Mouse (Mus musculus): ENCODE data around the gene Pigr. TPM values are rescaled to one million over a fixed set of nuclear protein-coding genes. Genes with fewer than 3 reads are reported as not detected.

Gene Pigr
- polyA plus RNA-seq (2014; fragmentation: Nextera tagmentation; extraction: Ambion mirVana) = 0.71 and 0.76 TPM in 2 replicates

GRCm38 (mm10) chr1:130826448-130826847 lies at the start of gene Pigr:
Gene Pigr (plus strand): TSS chr1:130826684.
- Histone ChIP-seq H3K9ac (ENCODE audit: low read length) (no peak within 1 kb of the TSS), H3K4me3 (ENCODE audit: low read depth, low read length) (no peak within 1 kb of the TSS), H3K36me3 (ENCODE audit: control insufficient read depth, insufficient read depth, low read length) (no peaks in the 10 kb centered on the region), H3K4me2 (ENCODE audit: low read length) (no peak within 1 kb of the TSS), H3K27ac (ENCODE audit: low read depth) (no peak within 1 kb of the TSS), H3K9me3 (ENCODE audit: control insufficient read depth, low read length) (no peaks in the 10 kb centered on the region), H3K27me3 (replicated peaks; ENCODE audit: control insufficient read depth, insufficient read depth, low read length) (no peaks in the 10 kb centered on the region), H3K4me1 (replicated peaks; ENCODE audit: control insufficient read depth, insufficient read depth, low read length) (no peaks in the 10 kb centered on the region)
- 87% methylated on average over 5 of the region's 5 CpGs for WGBS
- DNase-seq (ENCODE audit: low spot score) (no peak), ATAC-seq (replicated peaks; ENCODE audit: low FRiP score, low TSS enrichment, low read depth) (no peak)

- WGBS = 87% methylated on average over 3 of the region's 3 CpGs
- no peak for ATAC-seq (replicated peaks; ENCODE audit: low FRiP score, low TSS enrichment, low read depth)
- H3K4me1 ChIP-seq (replicated peaks; ENCODE audit: control insufficient read depth, insufficient read depth, low read length) = no peaks in the 10 kb centered on the region
These were observed 46.6 kb upstream of the Pigr start for GRCm38 (mm10) chr1:130779867-130780266.

DNA sequence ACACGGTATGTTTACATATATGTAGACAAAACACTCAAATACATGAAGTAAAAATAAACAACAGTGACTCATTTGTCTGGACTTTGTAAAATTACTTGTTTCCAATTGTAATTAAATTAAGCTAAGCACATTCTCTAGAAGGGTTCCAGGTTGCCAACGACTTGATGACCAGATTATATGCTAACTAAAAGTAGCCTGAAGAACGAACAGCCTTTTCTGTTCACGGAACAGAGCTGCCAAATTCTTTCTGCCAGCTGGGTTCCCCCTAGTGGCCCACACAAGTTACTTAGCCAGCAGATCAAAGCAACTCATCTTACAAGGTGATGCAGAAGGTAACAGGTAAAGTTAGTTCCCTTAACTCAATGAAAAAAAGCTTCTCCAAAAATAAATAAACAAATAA lies 42.4 kb upstream of the Pigr start:
- H3K4me2 ChIP-seq (ENCODE audit: low read length) = no peak overlapping the region
- H3K36me3 ChIP-seq (ENCODE audit: control insufficient read depth, insufficient read depth, low read length) = no peaks in the 10 kb centered on the region
- H3K4me3 ChIP-seq (ENCODE audit: low read depth, low read length) = no peak overlapping the region
- H3K27me3 ChIP-seq (replicated peaks; ENCODE audit: control insufficient read depth, insufficient read depth, low read length) = no peaks in the 10 kb centered on the region
- no peak overlapping the region for H3K27ac ChIP-seq (ENCODE audit: low read depth)
- no peaks in the 10 kb centered on the region for H3K9me3 ChIP-seq (ENCODE audit: control insufficient read depth, low read length)
- 14% methylated on average over 4 of the region's 4 CpGs for WGBS
- H3K4me1 ChIP-seq (replicated peaks; ENCODE audit: control insufficient read depth, insufficient read depth, low read length) = no peaks in the 10 kb centered on the region
- H3K9ac ChIP-seq (ENCODE audit: low read length) = no peak overlapping the region
- 0 out of 2 replicates have a peak, but pooled peaks have one; percentile 62 for ATAC-seq (replicated peaks; ENCODE audit: low FRiP score, low TSS enrichment, low read depth)
- peak; percentile 41 for DNase-seq (ENCODE audit: low spot score)

More at GRCm38 (mm10) chr1:130779867-130780266, 46.6 kb upstream of the Pigr start:
- H3K36me3 ChIP-seq (ENCODE audit: control insufficient read depth, insufficient read depth, low read length) = no peaks in the 10 kb centered on the region
- no peak overlapping the region for H3K9ac ChIP-seq (ENCODE audit: low read length)
- no peak for DNase-seq (ENCODE audit: low spot score)
- no peak overlapping the region for H3K27ac ChIP-seq (ENCODE audit: low read depth)
- H3K4me3 ChIP-seq (ENCODE audit: low read depth, low read length) = no peak overlapping the region
- H3K27me3 ChIP-seq (replicated peaks; ENCODE audit: control insufficient read depth, insufficient read depth, low read length) = no peaks in the 10 kb centered on the region
- H3K9me3 ChIP-seq (ENCODE audit: control insufficient read depth, low read length) = no peaks in the 10 kb centered on the region
- H3K4me2 ChIP-seq (ENCODE audit: low read length) = no peak overlapping the region

DNA sequence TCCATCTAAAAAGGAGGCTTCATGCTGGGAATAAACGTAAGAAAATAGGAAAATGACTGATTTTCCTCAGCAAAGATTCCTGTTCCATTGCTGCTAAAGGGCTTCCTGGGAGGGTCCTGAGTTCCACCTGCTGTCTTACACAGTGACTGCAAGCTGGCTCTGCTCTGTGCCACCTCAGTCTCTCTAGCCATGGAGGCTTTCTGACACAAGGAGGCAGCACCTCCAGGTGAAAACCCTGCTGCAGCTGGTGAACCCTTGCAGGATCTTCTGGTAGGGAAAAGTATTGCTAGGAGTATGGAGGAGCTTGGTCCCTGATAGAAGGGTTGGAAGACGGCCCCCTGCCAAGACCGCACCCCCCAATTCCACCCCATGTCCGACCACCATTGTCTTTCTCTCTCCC lies 39.5 kb upstream of the Pigr start:
- Histone ChIP-seq H3K4me2 (ENCODE audit: low read length) (no peak overlapping the region), H3K4me3 (ENCODE audit: low read depth, low read length) (no peak overlapping the region), H3K27me3 (replicated peaks; ENCODE audit: control insufficient read depth, insufficient read depth, low read length) (no peaks in the 10 kb centered on the region), H3K36me3 (ENCODE audit: control insufficient read depth, insufficient read depth, low read length) (no peaks in the 10 kb centered on the region), H3K4me1 (replicated peaks; ENCODE audit: control insufficient read depth, insufficient read depth, low read length) (no peaks in the 10 kb centered on the region), H3K9ac (ENCODE audit: low read length) (no peak overlapping the region), H3K9me3 (ENCODE audit: control insufficient read depth, low read length) (peaks cover 3% of the 10 kb centered on the region; the same call in 1 of the 2 replicates), H3K27ac (ENCODE audit: low read depth) (no peak overlapping the region)
- WGBS = 25% methylated on average over 4 of the region's 4 CpGs
- peak; percentile 58 for DNase-seq (ENCODE audit: low spot score)
- peak; percentile 74 for ATAC-seq (replicated peaks; ENCODE audit: low FRiP score, low TSS enrichment, low read depth)

DNA sequence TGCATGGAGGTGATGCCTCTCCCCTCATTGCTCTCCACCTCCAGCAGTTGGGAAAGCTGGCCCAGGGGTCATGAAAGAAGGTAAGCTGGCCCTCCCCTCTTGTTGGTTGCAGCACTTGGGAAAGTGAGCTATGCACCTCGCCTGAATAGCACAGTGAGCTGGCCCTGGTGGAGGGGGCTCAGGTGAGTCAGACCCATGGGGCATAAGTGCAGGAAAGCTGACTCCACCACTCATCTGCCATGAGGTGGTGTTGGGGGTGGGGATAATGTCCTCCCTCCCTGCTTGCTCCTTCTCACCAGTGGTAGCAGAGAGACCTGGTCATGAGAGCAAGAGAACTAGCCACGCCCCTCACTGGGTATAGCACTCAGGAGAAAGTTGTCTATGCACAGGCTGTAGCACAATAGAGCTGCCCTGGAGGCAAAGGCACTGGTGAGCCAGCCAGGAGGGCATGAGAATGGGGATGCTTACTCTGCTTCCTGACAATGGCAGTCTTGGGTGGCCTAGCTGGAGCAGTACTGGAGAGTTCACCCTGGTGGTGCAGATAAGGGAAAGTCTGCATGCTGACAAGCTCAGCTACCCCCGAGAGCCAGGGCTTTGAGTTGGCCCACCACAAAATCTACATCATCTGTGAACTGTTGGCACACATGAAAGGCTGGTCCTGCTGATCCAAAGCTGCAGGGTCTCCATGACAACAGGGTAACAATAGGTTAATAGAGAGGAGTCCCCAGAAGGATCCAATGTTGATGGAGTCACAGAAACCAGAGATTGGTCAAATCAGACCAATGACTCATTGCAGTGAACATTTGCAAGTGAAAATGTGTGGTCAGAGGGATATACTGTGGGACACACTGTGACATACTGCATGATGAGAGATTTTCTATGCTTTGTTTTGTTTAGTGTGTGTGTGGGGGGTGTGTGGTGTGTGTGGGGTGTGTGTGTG lies 36.7 kb upstream of the Pigr start:
- no peaks in the 10 kb centered on the region for H3K4me1 ChIP-seq (replicated peaks; ENCODE audit: control insufficient read depth, insufficient read depth, low read length)

GRCm38 (mm10) chr1:130795331-130795730 lies 31.2 kb upstream of the Pigr start:
- ATAC-seq (replicated peaks; ENCODE audit: low FRiP score, low TSS enrichment, low read depth) (no peak), DNase-seq (ENCODE audit: low spot score) (no peak)
- H3K9me3 ChIP-seq (ENCODE audit: control insufficient read depth, low read length) = peaks cover 5% of the 10 kb centered on the region; the same call in 1 of the 2 replicates
- no peak overlapping the region for H3K4me3 ChIP-seq (ENCODE audit: low read depth, low read length)
- WGBS = 82% methylated on average over 2 of the region's 2 CpGs
- no peaks in the 10 kb centered on the region for H3K36me3 ChIP-seq (ENCODE audit: control insufficient read depth, insufficient read depth, low read length)
- no peaks in the 10 kb centered on the region for H3K27me3 ChIP-seq (replicated peaks; ENCODE audit: control insufficient read depth, insufficient read depth, low read length)
- H3K27ac ChIP-seq (ENCODE audit: low read depth) = no peak overlapping the region
- H3K4me2 ChIP-seq (ENCODE audit: low read length) = no peak overlapping the region
- H3K9ac ChIP-seq (ENCODE audit: low read length) = no peak overlapping the region
- H3K4me1 ChIP-seq (replicated peaks; ENCODE audit: control insufficient read depth, insufficient read depth, low read length) = no peaks in the 10 kb centered on the region

More for the DNA sequence above, 36.7 kb upstream of the Pigr start:
- Histone ChIP-seq H3K36me3 (ENCODE audit: control insufficient read depth, insufficient read depth, low read length) (no peaks in the 10 kb centered on the region), H3K9ac (ENCODE audit: low read length) (no peak overlapping the region), H3K27ac (ENCODE audit: low read depth) (no peak overlapping the region), H3K4me3 (ENCODE audit: low read depth, low read length) (no peak overlapping the region), H3K4me2 (ENCODE audit: low read length) (no peak overlapping the region), H3K9me3 (ENCODE audit: control insufficient read depth, low read length) (peaks cover 5% of the 10 kb centered on the region; the same call in 1 of the 2 replicates), H3K27me3 (replicated peaks; ENCODE audit: control insufficient read depth, insufficient read depth, low read length) (no peaks in the 10 kb centered on the region)
- no peak for DNase-seq (ENCODE audit: low spot score)
- ATAC-seq (replicated peaks; ENCODE audit: low FRiP score, low TSS enrichment, low read depth) = no peak
- WGBS = 57% methylated on average over 3 of the region's 3 CpGs

GRCm38 (mm10) chr1:130796967-130797684 lies 29.4 kb upstream of the Pigr start:
- no peak overlapping the region for H3K27ac ChIP-seq (ENCODE audit: low read depth)
- ATAC-seq (replicated peaks; ENCODE audit: low FRiP score, low TSS enrichment, low read depth) = no peak
- 75% methylated on average over 8 of the region's 8 CpGs for WGBS
- no peak overlapping the region for H3K4me2 ChIP-seq (ENCODE audit: low read length)
- no peaks in the 10 kb centered on the region for H3K27me3 ChIP-seq (replicated peaks; ENCODE audit: control insufficient read depth, insufficient read depth, low read length)
- no peak overlapping the region for H3K4me3 ChIP-seq (ENCODE audit: low read depth, low read length)
- H3K4me1 ChIP-seq (replicated peaks; ENCODE audit: control insufficient read depth, insufficient read depth, low read length) = no peaks in the 10 kb centered on the region
- DNase-seq (ENCODE audit: low spot score) = peak; percentile 62
- no peaks in the 10 kb centered on the region for H3K36me3 ChIP-seq (ENCODE audit: control insufficient read depth, insufficient read depth, low read length)
- peaks cover under 1% of the 10 kb centered on the region; the same call in 1 of the 2 replicates for H3K9me3 ChIP-seq (ENCODE audit: control insufficient read depth, low read length)
- H3K9ac ChIP-seq (ENCODE audit: low read length) = no peak overlapping the region

GRCm38 (mm10) chr1:130798037-130798436 lies 28.4 kb upstream of the Pigr start:
- H3K27ac ChIP-seq (ENCODE audit: low read depth) = no peak overlapping the region
- no peak overlapping the region for H3K4me2 ChIP-seq (ENCODE audit: low read length)
- ATAC-seq (replicated peaks; ENCODE audit: low FRiP score, low TSS enrichment, low read depth) = no peak

More at GRCm38 (mm10) chr1:130798037-130798436, 28.4 kb upstream of the Pigr start:
- Histone ChIP-seq H3K4me1 (replicated peaks; ENCODE audit: control insufficient read depth, insufficient read depth, low read length) (no peaks in the 10 kb centered on the region), H3K9ac (ENCODE audit: low read length) (no peak overlapping the region), H3K36me3 (ENCODE audit: control insufficient read depth, insufficient read depth, low read length) (no peaks in the 10 kb centered on the region), H3K27me3 (replicated peaks; ENCODE audit: control insufficient read depth, insufficient read depth, low read length) (no peaks in the 10 kb centered on the region), H3K4me3 (ENCODE audit: low read depth, low read length) (no peak overlapping the region), H3K9me3 (ENCODE audit: control insufficient read depth, low read length) (no peaks in the 10 kb centered on the region)
- DNase-seq (ENCODE audit: low spot score) = peak; percentile 41
- WGBS = 49% methylated on average over 6 of the region's 6 CpGs

All from intestine, embryonic 14.5 days (tissue).